Mouse (Mus musculus): ENCODE results near the gene Sfmbt1.

The Sfmbt1 gene

GRCm38 (mm10) chr14:30826174-30827140 is 111.8 kb downstream of the Sfmbt1 start:
- no peak for DNase-seq

DNA sequence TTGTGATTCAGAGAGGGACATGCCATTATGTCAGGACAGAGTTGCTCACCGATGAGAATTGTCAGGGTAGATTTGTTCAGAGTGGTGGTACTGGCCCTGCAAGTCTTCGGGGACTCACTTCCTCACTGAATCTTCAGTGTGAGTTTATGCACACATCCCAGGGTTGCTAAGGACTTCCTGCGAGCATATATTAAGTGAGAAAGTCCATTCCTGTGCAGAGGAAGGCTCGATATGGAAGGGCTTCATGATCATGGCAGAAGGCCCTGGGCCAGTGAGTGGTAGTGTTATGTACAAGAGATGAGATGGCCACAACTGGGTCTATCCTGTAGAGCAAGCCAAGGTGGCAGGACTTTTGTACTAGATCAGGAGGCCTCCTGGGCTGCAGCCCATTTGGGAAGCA is 112.8 kb downstream of the Sfmbt1 start:
- DNase-seq = no peak

- no peak for DNase-seq
Measured at GRCm38 (mm10) chr14:30828077-30828476, 113.4 kb downstream of the Sfmbt1 start.

DNA sequence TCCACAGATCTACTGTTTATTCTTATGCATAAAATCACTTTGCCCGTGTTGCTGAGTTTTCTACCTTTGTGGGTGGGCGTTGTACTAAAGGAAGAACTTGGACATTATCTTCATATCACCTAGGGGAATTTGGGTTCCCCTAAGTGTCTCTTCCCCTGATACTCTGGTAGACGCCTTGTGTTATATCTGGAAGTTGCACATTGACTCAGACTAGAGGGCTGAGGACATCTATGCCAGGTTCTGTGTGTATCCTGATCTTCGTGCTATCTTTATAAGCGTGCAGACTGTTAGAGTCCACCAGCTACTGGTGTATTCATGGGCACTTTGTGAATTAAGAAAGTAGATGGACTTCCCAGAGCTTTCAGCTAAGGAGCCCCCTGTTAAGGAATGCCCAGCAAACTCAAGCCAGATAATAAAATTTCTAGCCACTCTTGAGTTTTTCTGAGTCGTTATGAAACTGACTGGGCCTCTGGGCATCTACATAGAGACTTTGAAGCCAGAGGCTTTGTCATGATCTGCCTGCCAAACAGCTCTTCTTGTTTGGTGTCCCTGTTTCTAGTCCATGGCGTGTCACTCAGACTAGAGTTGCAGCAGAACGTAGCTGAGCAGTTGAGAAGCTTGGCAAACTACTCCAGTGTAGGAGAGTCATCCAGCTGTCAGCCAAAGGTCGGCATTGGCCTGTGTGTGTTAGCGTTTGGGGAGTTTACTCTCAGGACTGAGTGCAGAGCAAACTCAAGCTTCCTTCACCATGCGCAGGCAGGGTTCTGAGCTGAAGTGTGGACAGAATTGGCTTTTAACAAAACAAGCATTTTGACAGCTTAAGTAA is 114.2 kb downstream of the Sfmbt1 start:
- DNase-seq = peak; percentile 24

DNA sequence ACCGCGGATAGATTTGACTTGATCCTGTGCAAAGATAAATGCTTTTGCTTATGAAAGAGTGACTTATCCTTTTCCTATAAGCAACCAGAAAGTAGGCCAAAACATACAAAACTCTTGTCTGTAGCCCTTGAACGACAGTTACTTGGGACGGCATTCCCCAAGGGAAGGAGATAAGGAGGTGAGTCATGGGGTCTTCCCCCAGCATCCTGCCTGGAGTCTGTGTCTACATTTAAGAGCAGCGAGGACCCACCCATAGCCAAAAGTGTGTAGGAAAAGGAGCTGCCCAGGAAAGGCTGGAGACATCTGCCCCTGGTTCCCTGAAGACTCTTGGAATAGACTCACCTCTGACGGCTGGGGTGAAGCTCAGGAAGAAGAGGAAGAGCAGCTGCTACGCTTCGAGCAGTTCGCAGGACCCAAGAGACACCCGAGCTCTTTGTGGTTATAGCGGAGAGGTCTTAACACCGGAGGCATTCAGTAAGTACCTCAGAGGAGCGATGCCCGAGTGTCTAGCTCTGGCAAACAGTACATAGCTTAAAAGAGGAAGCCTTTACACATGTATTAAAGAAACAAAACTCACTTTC is 122.9 kb downstream of the Sfmbt1 start:
- DNase-seq = no peak

DNA sequence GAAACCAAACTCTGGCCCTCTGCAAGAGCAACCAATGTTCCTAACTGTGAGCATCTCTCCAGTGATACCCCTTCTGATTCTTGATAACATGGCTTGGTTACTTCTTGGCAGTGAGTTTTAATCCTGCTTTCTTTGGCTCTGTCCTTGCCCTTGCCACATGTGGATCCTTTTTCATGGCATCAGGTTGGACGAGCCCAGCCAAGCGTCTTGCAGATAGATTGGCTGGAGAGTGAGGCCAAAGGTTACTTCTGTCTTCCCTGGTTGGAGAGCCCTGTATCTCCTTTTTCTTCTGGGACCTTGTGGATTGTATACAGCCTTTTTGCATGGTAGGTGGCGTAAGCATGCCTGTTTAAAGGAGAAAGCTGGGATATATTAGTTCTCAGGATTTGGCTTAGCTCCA is 129.1 kb downstream of the Sfmbt1 start:
- DNase-seq = no peak

GRCm38 (mm10) chr14:30850504-30850903 is 135.9 kb downstream of the Sfmbt1 start:
- no peak for DNase-seq

- no peak for DNase-seq
Measured at GRCm38 (mm10) chr14:30852325-30852724, 137.7 kb downstream of the Sfmbt1 start.

GRCm38 (mm10) chr14:30855316-30855715 is 140.7 kb downstream of the Sfmbt1 start:
- no peak for DNase-seq

DNA sequence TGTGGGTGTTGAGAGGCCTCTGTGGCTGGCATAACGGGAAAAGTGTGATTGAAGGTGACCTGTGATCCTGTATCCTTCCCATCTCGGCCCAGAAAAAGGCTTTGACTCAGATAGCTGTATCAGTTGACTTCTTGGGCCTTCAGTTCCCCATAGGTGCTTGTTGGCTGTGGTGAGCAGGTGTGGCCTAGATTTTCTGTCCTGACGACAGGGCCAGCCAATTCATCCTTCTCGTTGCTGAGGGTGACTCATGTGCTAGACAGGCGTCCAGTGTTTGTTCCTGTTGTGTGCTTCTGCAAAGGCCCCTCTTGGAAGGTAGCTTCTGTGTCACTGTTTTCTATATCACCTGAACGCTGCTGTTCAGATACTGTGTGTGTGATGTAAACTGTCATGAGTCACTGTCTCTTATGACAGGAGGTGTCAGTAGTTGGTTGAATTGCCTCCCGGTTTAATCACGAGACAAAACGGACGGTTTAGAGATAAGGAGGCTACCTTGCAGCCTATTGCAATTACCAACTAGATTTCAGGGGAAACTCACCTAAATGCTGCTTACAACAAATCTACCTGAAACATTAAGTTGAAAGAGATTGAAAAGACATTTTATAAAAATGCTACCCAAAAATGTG is 142.3 kb downstream of the Sfmbt1 start:
- DNase-seq = no peak

- no peak for DNase-seq
Measured at GRCm38 (mm10) chr14:30857990-30858389, 143.3 kb downstream of the Sfmbt1 start.

- no peak for DNase-seq
Measured at GRCm38 (mm10) chr14:30861421-30862125, 146.9 kb downstream of the Sfmbt1 start.

DNA sequence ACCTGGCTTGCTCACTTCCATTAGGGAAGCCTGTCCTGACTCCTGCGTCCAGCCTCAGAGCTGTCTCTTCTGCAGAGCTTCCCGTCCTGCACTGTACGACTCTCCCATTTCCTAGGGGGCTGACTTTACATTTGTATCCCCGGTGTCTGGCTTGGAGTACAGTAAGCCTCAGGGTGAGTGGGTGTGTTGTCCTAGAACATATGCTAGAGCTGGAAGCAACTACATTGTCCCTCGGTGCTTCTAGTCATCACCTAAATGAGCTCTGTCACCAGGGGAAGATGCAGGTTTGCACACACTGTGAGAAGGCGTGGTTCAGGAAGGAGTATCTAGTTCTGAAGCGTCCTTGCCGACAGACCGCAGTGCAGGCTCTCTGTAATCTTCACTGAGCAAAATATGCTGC is 147.7 kb downstream of the Sfmbt1 start:
- no peak for DNase-seq

DNA sequence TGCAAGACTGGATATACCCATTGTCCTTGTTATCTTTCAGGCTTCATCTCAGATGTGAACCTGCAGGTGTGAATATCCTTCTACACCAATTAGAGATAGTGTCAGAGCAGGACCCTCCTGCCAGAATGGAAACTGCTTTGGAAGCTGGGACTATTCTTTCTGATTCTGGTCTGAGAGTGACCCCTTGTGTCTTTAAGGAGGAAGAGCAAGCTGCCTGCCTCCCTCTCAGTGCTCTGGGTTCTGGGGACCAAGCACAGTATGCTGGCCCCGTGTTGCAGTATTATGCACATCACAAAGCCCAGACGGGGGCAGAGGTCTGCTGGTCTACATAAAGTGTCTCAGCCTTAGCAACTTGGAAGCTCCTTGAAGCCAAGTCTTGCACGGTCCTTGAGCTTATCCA is 150.7 kb downstream of the Sfmbt1 start:
- no peak for DNase-seq

- peak; percentile 52 for DNase-seq
Measured at GRCm38 (mm10) chr14:30867042-30867441, 152.4 kb downstream of the Sfmbt1 start.

DNA sequence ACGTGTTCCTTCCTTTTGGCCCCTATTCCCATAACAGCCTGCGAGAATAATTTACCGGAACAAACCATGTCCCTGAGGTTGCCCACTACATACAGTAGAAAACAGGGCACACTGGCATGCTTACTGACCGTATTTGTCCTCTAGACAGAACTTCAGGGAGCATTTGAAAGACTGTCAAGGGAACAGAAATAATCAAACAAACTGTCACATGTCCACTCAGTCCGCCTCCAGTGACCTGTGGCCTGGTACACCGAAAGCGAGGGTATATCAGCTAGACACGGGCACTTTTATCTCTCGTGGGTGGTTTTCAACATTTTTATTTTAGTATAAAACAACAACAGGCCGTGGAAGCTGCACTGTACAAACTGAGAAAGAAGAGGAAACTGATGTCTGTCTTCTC is 154.2 kb downstream of the Sfmbt1 start:
- DNase-seq = no peak

- no peak for DNase-seq
Measured at GRCm38 (mm10) chr14:30869391-30869801, 154.7 kb downstream of the Sfmbt1 start.

DNA sequence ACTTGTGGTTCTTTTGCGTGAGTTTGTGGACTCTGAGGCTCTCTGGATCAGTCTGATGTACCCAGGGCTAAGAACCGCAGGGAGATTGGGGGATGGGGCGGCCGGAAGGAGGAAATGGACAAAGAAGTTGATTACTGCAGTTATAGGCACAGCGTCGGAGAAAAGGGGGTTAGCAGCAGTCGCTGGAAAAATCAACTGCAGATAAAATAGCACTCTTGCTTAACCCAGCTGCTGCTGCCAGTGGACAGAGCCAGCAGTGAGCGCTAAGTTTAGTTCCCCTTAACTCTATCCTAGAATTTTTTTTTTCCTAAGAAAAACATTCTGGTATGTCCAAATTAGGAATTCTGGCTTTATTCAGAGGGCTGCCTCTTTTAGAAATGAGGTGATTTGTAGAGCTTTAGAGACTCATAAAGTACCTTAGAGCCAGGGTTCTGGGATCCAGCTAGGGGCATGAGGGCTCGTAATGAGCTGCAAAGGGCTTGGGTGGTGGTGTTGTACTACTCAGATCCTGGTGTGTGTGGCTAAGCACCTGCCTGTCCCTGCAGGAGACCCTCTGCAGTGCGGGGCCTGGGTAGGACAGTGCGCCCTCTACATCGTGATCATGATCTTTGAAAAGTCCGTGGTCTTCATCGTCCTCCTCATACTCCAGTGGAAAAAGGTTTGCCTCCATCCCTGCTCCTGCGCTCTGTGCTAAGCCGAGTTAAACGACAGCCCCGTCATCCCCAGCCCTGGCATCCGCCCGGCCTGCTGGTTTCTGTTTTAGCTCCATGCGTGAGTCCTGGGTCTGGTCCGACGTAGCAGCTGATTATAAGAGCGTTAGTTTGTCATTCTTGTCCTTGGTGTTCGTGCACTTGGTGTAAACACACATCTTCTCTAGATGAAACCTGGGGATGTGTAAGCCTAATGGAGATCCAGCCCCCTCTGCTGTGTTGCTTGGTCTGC is 155.8 kb downstream of the Sfmbt1 start:
- no peak for DNase-seq
